Mouse (Mus musculus) CH12.LX (cell line): ENCODE data around the gene Nebl.

ENCODE experiments used
- CTCF ChIP-seq, 2 experiments: IDR thresholded peaks in 1 of 2; conservative IDR thresholded peaks in 1 of 2; 2 replicates each; pipeline ENCODE4 v1.5.1; 2011 to 2012; ENCODE audit warnings: low read depth in 2 of 2, low read length in 2 of 2, improper control_type of control experiment in 1 of 2, inconsistent platforms in 1 of 2, mild to moderate bottlenecking in 1 of 2, moderate library complexity in 1 of 2
- EP300 ChIP-seq: IDR thresholded peaks from 2 replicates; pipeline ENCODE4 v1.6.1; 2011; ENCODE audit warnings: low read length, improper control_type of control experiment
- PAX5 ChIP-seq: IDR thresholded peaks from 2 replicates; pipeline ENCODE4 v1.6.1; 2012; ENCODE audit warnings: low read length, inconsistent platforms, mixed read lengths

DNA sequence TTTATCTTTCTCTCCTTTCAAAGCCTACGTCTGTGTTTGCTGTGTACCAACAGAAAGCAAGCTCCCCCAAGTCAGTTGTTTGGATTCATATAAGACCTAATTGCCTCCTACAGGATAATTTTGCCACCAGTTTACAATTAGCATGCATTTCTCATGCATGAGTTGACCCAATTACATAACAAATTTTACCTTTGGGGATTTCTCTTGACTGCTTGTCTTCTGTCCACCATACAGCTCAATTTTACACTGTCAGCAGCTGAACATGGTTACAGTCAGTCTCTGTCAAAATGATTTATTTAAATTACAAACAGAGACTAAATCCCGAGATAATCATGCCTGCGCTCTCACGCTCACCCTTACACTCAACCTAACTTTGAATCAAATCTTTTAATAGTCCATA, 206.1 kb downstream of the Nebl start:
- TF ChIP-seq PAX5 (no peak), EP300 (no peak), CTCF (conservative IDR thresholded peaks at IDR 0.05 in 1 of 2, IDR thresholded peaks at IDR 0.05 in 1 of 2; ENCODE audit: low read depth in 2 of 2, low read length in 2 of 2) (no peak)
